Mouse (Mus musculus): Measurements from ENCODE around the gene Fcho1. TPM values are rescaled to one million over a fixed set of nuclear protein-coding genes. Genes with fewer than 3 reads are reported as not detected.
"Not testable (repeated sequence)": the region's sequence is repeated elsewhere in the genome, so short reads cannot be mapped to it uniquely, and the experiment has no call there.

Fcho1 gene
- polyA plus RNA-seq (2014; fragmentation: Nextera tagmentation; extraction: Ambion mirVana), result 12.3 and 12.4 TPM in 2 replicates

GRCm38 (mm10) chr8:71725122-71725924 is at the start of gene Fcho1:
Fcho1 (minus strand) TSS chr8:71725716.
- Histone ChIP-seq H3K27me3 (ENCODE audit: control insufficient read depth, insufficient read depth, low read length) (0 out of 2 replicates have a peak, but pooled peaks cover 3% of the 10 kb centered on the region), H3K36me3 (ENCODE audit: control insufficient read depth, insufficient read depth, low read length) (no peaks in the 10 kb centered on the region), H3K4me1 (ENCODE audit: control insufficient read depth, insufficient read depth, low read length) (peaks cover 11% of the 10 kb centered on the region), H3K4me2 (ENCODE audit: low read depth) (peak within 1 kb of the TSS; percentile 84), H3K9me3 (ENCODE audit: control insufficient read depth, low read length) (no peaks in the 10 kb centered on the region), H3K27ac (ENCODE audit: low read depth, low read length) (0 out of 2 replicates have a peak within 1 kb of the TSS, but pooled peaks have one; percentile 14), H3K9ac (ENCODE audit: low read length) (peak within 1 kb of the TSS; percentile 74), H3K4me3 (ENCODE audit: low read depth, low read length) (peak within 1 kb of the TSS; percentile 64)
- ATAC-seq (ENCODE audit: insufficient read depth, low FRiP score, low TSS enrichment), result peak; percentile 81
- WGBS, result under 1% methylated on average over 44 of the region's 54 CpGs
- peak; percentile 89 for DNase-seq (ENCODE audit: low spot score)

- Histone ChIP-seq H3K27ac (ENCODE audit: low read depth, low read length) (no peak overlapping the region), H3K36me3 (ENCODE audit: control insufficient read depth, insufficient read depth, low read length) (no peaks in the 10 kb centered on the region), H3K4me1 (ENCODE audit: control insufficient read depth, insufficient read depth, low read length) (no peaks in the 10 kb centered on the region), H3K4me2 (ENCODE audit: low read depth) (no peak overlapping the region), H3K27me3 (ENCODE audit: control insufficient read depth, insufficient read depth, low read length) (no peaks in the 10 kb centered on the region), H3K9ac (ENCODE audit: low read length) (no peak overlapping the region), H3K4me3 (ENCODE audit: low read depth, low read length) (no peak overlapping the region), H3K9me3 (ENCODE audit: control insufficient read depth, low read length) (peaks cover 2% of the 10 kb centered on the region; the same call in 1 of the 2 replicates)
- 92% methylated on average over 15 of the region's 15 CpGs for WGBS
- ATAC-seq (ENCODE audit: insufficient read depth, low FRiP score, low TSS enrichment) (no peak), DNase-seq (ENCODE audit: low spot score) (no peak)
Measured at GRCm38 (mm10) chr8:71771336-71771735, 45.8 kb upstream of the Fcho1 start.

GRCm38 (mm10) chr8:71758816-71759215 is 33.3 kb upstream of the Fcho1 start:
- Histone ChIP-seq H3K9ac (ENCODE audit: low read length) (no peak overlapping the region), H3K27ac (ENCODE audit: low read depth, low read length) (no peak overlapping the region), H3K9me3 (ENCODE audit: control insufficient read depth, low read length) (no peaks in the 10 kb centered on the region), H3K4me1 (ENCODE audit: control insufficient read depth, insufficient read depth, low read length) (no peaks in the 10 kb centered on the region), H3K4me3 (ENCODE audit: low read depth, low read length) (no peak overlapping the region), H3K36me3 (ENCODE audit: control insufficient read depth, insufficient read depth, low read length) (no peaks in the 10 kb centered on the region), H3K4me2 (ENCODE audit: low read depth) (no peak overlapping the region), H3K27me3 (ENCODE audit: control insufficient read depth, insufficient read depth, low read length) (no peaks in the 10 kb centered on the region)
- 55% methylated on average over 3 of the region's 3 CpGs for WGBS
- DNase-seq (ENCODE audit: low spot score) (no peak), ATAC-seq (ENCODE audit: insufficient read depth, low FRiP score, low TSS enrichment) (no peak)

DNA sequence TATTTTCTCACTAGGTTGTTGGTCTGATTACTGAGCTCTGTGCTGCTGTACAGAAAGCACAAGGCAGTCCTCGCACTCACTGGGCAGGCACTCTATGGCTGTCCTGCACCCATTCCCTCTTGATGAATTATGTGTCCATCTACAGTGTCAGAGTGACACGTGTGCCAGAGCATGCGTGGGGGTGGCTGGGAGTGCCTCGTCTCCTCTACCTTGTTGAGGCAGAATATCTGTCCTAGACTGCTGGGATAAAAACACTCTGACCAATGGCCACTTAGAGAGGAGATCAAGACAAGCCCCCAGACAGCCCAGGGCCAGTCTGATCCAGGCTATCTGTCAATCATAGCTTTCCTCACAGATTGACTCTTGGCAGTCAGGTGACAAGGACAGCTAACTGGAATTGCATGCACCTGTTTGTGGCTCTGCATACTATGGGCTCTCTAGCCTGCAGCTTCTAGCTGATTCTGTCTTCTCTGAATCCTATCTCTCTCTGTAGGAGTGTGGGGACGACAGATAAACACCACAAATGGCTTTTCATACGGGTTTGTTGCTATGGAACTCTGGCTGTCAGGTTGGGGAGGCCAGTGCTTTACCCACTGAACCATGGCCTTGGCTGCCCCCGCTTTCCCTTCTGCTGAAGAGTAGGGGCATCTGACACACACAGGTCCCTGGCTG is 27.5 kb upstream of the Fcho1 start:
- not testable (repeated sequence) for ATAC-seq (ENCODE audit: insufficient read depth, low FRiP score, low TSS enrichment); H3K9ac ChIP-seq (ENCODE audit: low read length); H3K36me3 ChIP-seq (ENCODE audit: control insufficient read depth, insufficient read depth, low read length); DNase-seq (ENCODE audit: low spot score); H3K4me2 ChIP-seq (ENCODE audit: low read depth); H3K27ac ChIP-seq (ENCODE audit: low read depth, low read length); H3K27me3 ChIP-seq (ENCODE audit: control insufficient read depth, insufficient read depth, low read length); H3K4me1 ChIP-seq (ENCODE audit: control insufficient read depth, insufficient read depth, low read length); H3K4me3 ChIP-seq (ENCODE audit: low read depth, low read length); H3K9me3 ChIP-seq (ENCODE audit: control insufficient read depth, low read length)
- WGBS, result 82% methylated on average over 7 of the region's 7 CpGs

GRCm38 (mm10) chr8:71752263-71752662 is 26.7 kb upstream of the Fcho1 start:
- H3K4me2 ChIP-seq (ENCODE audit: low read depth); H3K9me3 ChIP-seq (ENCODE audit: control insufficient read depth, low read length); H3K27me3 ChIP-seq (ENCODE audit: control insufficient read depth, insufficient read depth, low read length); H3K4me1 ChIP-seq (ENCODE audit: control insufficient read depth, insufficient read depth, low read length); H3K27ac ChIP-seq (ENCODE audit: low read depth, low read length); ATAC-seq (ENCODE audit: insufficient read depth, low FRiP score, low TSS enrichment); H3K4me3 ChIP-seq (ENCODE audit: low read depth, low read length); DNase-seq (ENCODE audit: low spot score); H3K36me3 ChIP-seq (ENCODE audit: control insufficient read depth, insufficient read depth, low read length); H3K9ac ChIP-seq (ENCODE audit: low read length): not testable (repeated sequence)

GRCm38 (mm10) chr8:71751337-71751886 is 25.9 kb upstream of the Fcho1 start:
- not testable (repeated sequence) for H3K4me1 ChIP-seq (ENCODE audit: control insufficient read depth, insufficient read depth, low read length); H3K9ac ChIP-seq (ENCODE audit: low read length); H3K4me2 ChIP-seq (ENCODE audit: low read depth); H3K4me3 ChIP-seq (ENCODE audit: low read depth, low read length); H3K27ac ChIP-seq (ENCODE audit: low read depth, low read length); H3K9me3 ChIP-seq (ENCODE audit: control insufficient read depth, low read length); ATAC-seq (ENCODE audit: insufficient read depth, low FRiP score, low TSS enrichment); H3K36me3 ChIP-seq (ENCODE audit: control insufficient read depth, insufficient read depth, low read length); H3K27me3 ChIP-seq (ENCODE audit: control insufficient read depth, insufficient read depth, low read length)
- 73% methylated on average over 2 of the region's 2 CpGs for WGBS
- peak; percentile 46 for DNase-seq (ENCODE audit: low spot score)

GRCm38 (mm10) chr8:71749321-71750075 is 24.0 kb upstream of the Fcho1 start:
- ATAC-seq (ENCODE audit: insufficient read depth, low FRiP score, low TSS enrichment); H3K36me3 ChIP-seq (ENCODE audit: control insufficient read depth, insufficient read depth, low read length); H3K27me3 ChIP-seq (ENCODE audit: control insufficient read depth, insufficient read depth, low read length); DNase-seq (ENCODE audit: low spot score); H3K27ac ChIP-seq (ENCODE audit: low read depth, low read length); H3K4me2 ChIP-seq (ENCODE audit: low read depth); H3K4me3 ChIP-seq (ENCODE audit: low read depth, low read length); H3K9me3 ChIP-seq (ENCODE audit: control insufficient read depth, low read length); H3K9ac ChIP-seq (ENCODE audit: low read length); H3K4me1 ChIP-seq (ENCODE audit: control insufficient read depth, insufficient read depth, low read length): not testable (repeated sequence)
- 86% methylated on average over 6 of the region's 6 CpGs for WGBS

GRCm38 (mm10) chr8:71747082-71747481 is 21.6 kb upstream of the Fcho1 start:
- H3K9me3 ChIP-seq (ENCODE audit: control insufficient read depth, low read length); H3K27ac ChIP-seq (ENCODE audit: low read depth, low read length); H3K4me3 ChIP-seq (ENCODE audit: low read depth, low read length); ATAC-seq (ENCODE audit: insufficient read depth, low FRiP score, low TSS enrichment); H3K9ac ChIP-seq (ENCODE audit: low read length); DNase-seq (ENCODE audit: low spot score); H3K27me3 ChIP-seq (ENCODE audit: control insufficient read depth, insufficient read depth, low read length); H3K4me2 ChIP-seq (ENCODE audit: low read depth); H3K36me3 ChIP-seq (ENCODE audit: control insufficient read depth, insufficient read depth, low read length); H3K4me1 ChIP-seq (ENCODE audit: control insufficient read depth, insufficient read depth, low read length): not testable (repeated sequence)

Data from neural tube, embryonic 11.5 days (tissue).